20 mouse cellular contexts compared by ENCODE assay signal in the genomic region with DNA sequence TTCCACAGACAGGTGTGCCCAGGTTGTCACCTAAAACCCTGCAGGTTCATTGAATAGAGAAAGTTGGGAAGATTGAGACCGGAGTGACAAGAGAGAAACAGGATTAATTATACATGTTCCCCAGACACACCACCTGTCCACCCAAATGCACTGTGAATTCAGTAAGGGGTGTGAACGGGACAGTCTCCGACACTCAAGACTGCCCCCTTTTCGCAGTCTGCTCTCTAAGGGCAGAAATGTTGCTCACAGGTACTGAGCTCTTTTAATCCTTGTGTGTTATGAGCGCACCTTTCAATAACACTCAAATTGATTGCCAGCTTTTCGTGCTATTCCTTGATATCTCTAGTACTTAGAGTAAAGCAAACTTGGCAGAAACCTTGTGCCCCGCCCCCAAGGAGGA.
A peak's percentile ranks its signal among the peaks of the same experiment; 100 is the strongest.
DNase-seq lines count a peak whose midpoint lies in the region; ATAC-seq and TF ChIP-seq lines count a peak whose summit lies in the region.
"Had no signal": no experiment of that assay in that cellular context is flagged by ENCODE, and none has a peak within 500 bp of the region (broad histone marks: within the 10 kb centered on the region; RNA-seq: fewer than 3 reads in every experiment).

No protein-coding gene starts in this region.

- WGBS in forebrain, embryonic 13.5 days, result 82% methylated on average over 7 of the region's 7 CpGs
- WGBS in forebrain, embryonic 11.5 days, result 90% methylated on average over 7 of the region's 7 CpGs
- WGBS in embryonic facial prominence, embryonic 14.5 days, result 80% methylated on average over 7 of the region's 7 CpGs
- WGBS in liver, embryonic 12.5 days (ENCODE audit: insufficient replicate concordance), result 70% methylated on average over 7 of the region's 7 CpGs

- CTCF ChIA-PET in Patski (lab: Charles Lee), result interaction anchor here (0.9 to 1.7 kb wide), 7 partner anchors 11 to 292 kb away, joined by 3 to 7 read pairs (median 3); no protein-coding TSS in a partner anchor

- peaks cover 6% of the 10 kb centered on the region; the same call in 1 of the 2 replicates for H3K9me3 ChIP-seq in forebrain, embryonic 13.5 days (replicated peaks)
- no peaks in the 10 kb centered on the region for H3K9me3 ChIP-seq in forebrain, embryonic 11.5 days (ENCODE audit: control insufficient read depth, low read length)
- peaks cover 4% of the 10 kb centered on the region; the same call in 1 of the 2 replicates for H3K9me3 ChIP-seq in E14TG2a.4 (ENCODE audit: low read length)
- peaks cover 10% of the 10 kb centered on the region; the same call in 1 of the 2 replicates for H3K9me3 ChIP-seq in embryonic facial prominence, embryonic 14.5 days (ENCODE audit: control insufficient read depth, low read length)
- H3K9me3 ChIP-seq in liver, embryonic 12.5 days (replicated peaks), result no peaks in the 10 kb centered on the region
- H3K9me3 ChIP-seq: heart, embryonic 13.5 days; hindbrain, embryonic 12.5 days had no signal

- in situ Hi-C loops in Patski (cut with MboI; ENCODE audit: low pct_unique_long_range_greater_than_20kb), result no loop called here

- POLR2A ChIA-PET in Patski (lab: Charles Lee), result no interaction called here

- no peak overlapping the region for H3K4me3 ChIP-seq in forebrain, embryonic 13.5 days
- H3K4me3 ChIP-seq in forebrain, embryonic 11.5 days (ENCODE audit: low read depth, low read length), result no peak overlapping the region
- H3K4me3 ChIP-seq in E14TG2a.4 (replicated peaks; ENCODE audit: low read length), result no peak overlapping the region
- H3K4me3 ChIP-seq in embryonic facial prominence, embryonic 14.5 days (ENCODE audit: low read depth, low read length), result no peak overlapping the region
- no peak overlapping the region for H3K4me3 ChIP-seq in liver, embryonic 12.5 days
- H3K4me3 ChIP-seq: heart, embryonic 13.5 days; hindbrain, embryonic 12.5 days had no signal

- peaks cover 3% of the 10 kb centered on the region; the same call in 1 of the 2 replicates for H3K4me1 ChIP-seq in forebrain, embryonic 13.5 days
- H3K4me1 ChIP-seq in forebrain, embryonic 11.5 days (replicated peaks; ENCODE audit: control insufficient read depth, insufficient read depth, low read length), result 0 out of 2 replicates have a peak, but pooled peaks cover 2% of the 10 kb centered on the region
- no peaks in the 10 kb centered on the region for H3K4me1 ChIP-seq in E14TG2a.4 (replicated peaks; ENCODE audit: low read depth, low read length)
- no peaks in the 10 kb centered on the region for H3K4me1 ChIP-seq in embryonic facial prominence, embryonic 14.5 days (ENCODE audit: control insufficient read depth, insufficient read depth, low read length)
- no peaks in the 10 kb centered on the region for H3K4me1 ChIP-seq in liver, embryonic 12.5 days
- H3K4me1 ChIP-seq: heart, embryonic 13.5 days had no signal

- no peak overlapping the region for H3K9ac ChIP-seq in forebrain, embryonic 13.5 days
- H3K9ac ChIP-seq in forebrain, embryonic 11.5 days (ENCODE audit: low read length), result no peak overlapping the region
- H3K9ac ChIP-seq in embryonic facial prominence, embryonic 14.5 days (ENCODE audit: low read depth, low read length), result no peak overlapping the region
- no peak overlapping the region for H3K9ac ChIP-seq in liver, embryonic 12.5 days
- H3K9ac ChIP-seq: heart, embryonic 13.5 days; hindbrain, embryonic 12.5 days had no signal

- ATAC-seq in forebrain, embryonic 13.5 days, result peak; percentile 70; the same call in 1 of the 2 replicates
- no peak for ATAC-seq in forebrain, embryonic 11.5 days (replicated peaks; ENCODE audit: low FRiP score)
- ATAC-seq in Patski, result no peak
- ATAC-seq in embryonic facial prominence, embryonic 14.5 days (ENCODE audit: low read depth), result peak; percentile 51; the same call in 1 of the 2 replicates
- no peak for ATAC-seq in liver, embryonic 12.5 days
- ATAC-seq: hindbrain, embryonic 16.5 days; inflammation-experienced regulatory T-cells, adult 6 months had no signal

- no peaks in the 10 kb centered on the region for H3K27me3 ChIP-seq in forebrain, embryonic 13.5 days
- no peaks in the 10 kb centered on the region for H3K27me3 ChIP-seq in forebrain, embryonic 11.5 days (ENCODE audit: control insufficient read depth, insufficient read depth, low read length)
- H3K27me3 ChIP-seq in E14TG2a.4 (ENCODE audit: insufficient read depth, low read length), result no peaks in the 10 kb centered on the region
- H3K27me3 ChIP-seq in Patski, result peaks cover 9% of the 10 kb centered on the region
- H3K27me3 ChIP-seq in embryonic facial prominence, embryonic 14.5 days (replicated peaks; ENCODE audit: control insufficient read depth, insufficient read depth, low read length), result no peaks in the 10 kb centered on the region
- no peaks in the 10 kb centered on the region for H3K27me3 ChIP-seq in liver, embryonic 12.5 days (replicated peaks)
- H3K27me3 ChIP-seq: heart, embryonic 13.5 days; hindbrain, embryonic 12.5 days had no signal

- no peak for DNase-seq in forebrain, embryonic 11.5 days (ENCODE audit: low spot score)
- no peak for DNase-seq in Patski (ENCODE audit: low read depth, low spot score)
- DNase-seq in embryonic facial prominence, embryonic 14.5 days (ENCODE audit: low spot score), result no peak
- DNase-seq in spleen, adult 18-20 months, result no peak
- DNase-seq in kidney, adult 9 months, result no peak
- DNase-seq: adrenal gland, adult 8-10 months; adrenal gland, postnatal 36 days; cerebellum, adult 11 months; cerebellum, adult 9-10 months; gastrocnemius, postnatal 36 days; heart, adult 11 months; heart, postnatal 4 days had no signal

- no peak overlapping the region for H3K4me2 ChIP-seq in forebrain, embryonic 13.5 days
- no peak overlapping the region for H3K4me2 ChIP-seq in forebrain, embryonic 11.5 days (ENCODE audit: low read depth, low read length, severe bottlenecking)
- H3K4me2 ChIP-seq in embryonic facial prominence, embryonic 14.5 days (ENCODE audit: low read depth, low read length), result no peak overlapping the region
- H3K4me2 ChIP-seq in liver, embryonic 12.5 days, result no peak overlapping the region
- H3K4me2 ChIP-seq: heart, embryonic 13.5 days; hindbrain, embryonic 12.5 days had no signal

- H3K27ac ChIP-seq in forebrain, embryonic 13.5 days, result no peak overlapping the region
- no peak overlapping the region for H3K27ac ChIP-seq in forebrain, embryonic 11.5 days (ENCODE audit: low read depth, low read length)
- no peak overlapping the region for H3K27ac ChIP-seq in embryonic facial prominence, embryonic 14.5 days (replicated peaks; ENCODE audit: low read depth, low read length)
- H3K27ac ChIP-seq in liver, embryonic 12.5 days, result no peak overlapping the region
- H3K27ac ChIP-seq: heart, embryonic 13.5 days; hindbrain, embryonic 12.5 days had no signal

- no peaks in the 10 kb centered on the region for H3K36me3 ChIP-seq in forebrain, embryonic 13.5 days (ENCODE audit: poor library complexity, severe bottlenecking)
- H3K36me3 ChIP-seq in forebrain, embryonic 11.5 days (ENCODE audit: control insufficient read depth, insufficient read depth, low read length), result no peaks in the 10 kb centered on the region
- no peaks in the 10 kb centered on the region for H3K36me3 ChIP-seq in E14TG2a.4 (ENCODE audit: insufficient read depth, low read length)
- no peaks in the 10 kb centered on the region for H3K36me3 ChIP-seq in embryonic facial prominence, embryonic 14.5 days (ENCODE audit: control insufficient read depth, insufficient read depth, low read length)
- H3K36me3 ChIP-seq in liver, embryonic 12.5 days, result no peaks in the 10 kb centered on the region
- H3K36me3 ChIP-seq: G1E; heart, embryonic 13.5 days; hindbrain, embryonic 12.5 days had no signal

- peak; percentile 54 for TF ChIP-seq CTCF in E14TG2a.4 (conservative IDR thresholded peaks at IDR 0.05; ENCODE audit: low read length)
- TF ChIP-seq CTCF in Patski (IDR thresholded peaks at IDR 0.05), result peak; percentile 38

Comparison
In these comparisons a context has a peak if more than half of its experiments do, and no peak if none do; other contexts are left out.
1. ATAC-seq: peak in forebrain, embryonic 13.5 days (single experiment) and embryonic facial prominence, embryonic 14.5 days (single experiment); none in forebrain, embryonic 11.5 days (single experiment), Patski (single experiment) and liver, embryonic 12.5 days (single experiment).